Comparison of ENCODE assay signal across 15 mouse cellular contexts in genomic region chr9:106901596-106901995, GRCm38 (mm10).
"Had no signal": no experiment of that assay in that cellular context is flagged by ENCODE, and none has a peak within 500 bp of the region (broad histone marks: within the 10 kb centered on the region; RNA-seq: fewer than 3 reads in every experiment).

No protein-coding gene starts in this region.

- H3K36me3 ChIP-seq: lung, embryonic 15.5 days had no signal

- H3K4me1 ChIP-seq: lung, embryonic 15.5 days; midbrain, embryonic 13.5 days; midbrain, embryonic 15.5 days; neural tube, embryonic 12.5 days had no signal

- H3K27ac ChIP-seq: lung, embryonic 15.5 days; macrophage; midbrain, embryonic 13.5 days; midbrain, embryonic 15.5 days; neural tube, embryonic 12.5 days had no signal

- H3K27me3 ChIP-seq: lung, embryonic 15.5 days; midbrain, embryonic 13.5 days; midbrain, embryonic 15.5 days; neural tube, embryonic 12.5 days had no signal

- H3K4me3 ChIP-seq: lung, embryonic 15.5 days; megakaryocyte, embryonic 14.5 days; midbrain, embryonic 13.5 days; midbrain, embryonic 15.5 days; neural tube, embryonic 12.5 days had no signal

- DNase-seq: liver, postnatal 0 days; lung, adult 2 months; lung, postnatal 14 days; lung, postnatal 36 days; right cerebral cortex, postnatal 14 days; spleen, adult 18-20 months; thymus, adult 18-20 months; thymus, postnatal 14 days; thymus, postnatal 36 days had no signal
